Mouse (Mus musculus) gonadal fat pad, adult 2 months (tissue): Measurements from ENCODE around the gene Dpep3. TPM values are rescaled to one million over a fixed set of nuclear protein-coding genes. Genes with fewer than 3 reads are reported as not detected.

Experiments
- DNase-seq: peaks from one replicate; pipeline ENCODE4 v3.0.0-alpha.2; 2012; ENCODE audit warnings: low read depth
- polyA plus RNA-seq: library from polyadenylated mRNA; depleted of rRNA; stranded (reverse); fragments of >200 nt; gene quantifications from 2 replicates; pipeline ENCODE4 v1.2.3, GENCODE M21; 2012; rRNA removed

The Dpep3 gene
- polyA plus RNA-seq, 1 experiment, result 0.92 TPM

DNA sequence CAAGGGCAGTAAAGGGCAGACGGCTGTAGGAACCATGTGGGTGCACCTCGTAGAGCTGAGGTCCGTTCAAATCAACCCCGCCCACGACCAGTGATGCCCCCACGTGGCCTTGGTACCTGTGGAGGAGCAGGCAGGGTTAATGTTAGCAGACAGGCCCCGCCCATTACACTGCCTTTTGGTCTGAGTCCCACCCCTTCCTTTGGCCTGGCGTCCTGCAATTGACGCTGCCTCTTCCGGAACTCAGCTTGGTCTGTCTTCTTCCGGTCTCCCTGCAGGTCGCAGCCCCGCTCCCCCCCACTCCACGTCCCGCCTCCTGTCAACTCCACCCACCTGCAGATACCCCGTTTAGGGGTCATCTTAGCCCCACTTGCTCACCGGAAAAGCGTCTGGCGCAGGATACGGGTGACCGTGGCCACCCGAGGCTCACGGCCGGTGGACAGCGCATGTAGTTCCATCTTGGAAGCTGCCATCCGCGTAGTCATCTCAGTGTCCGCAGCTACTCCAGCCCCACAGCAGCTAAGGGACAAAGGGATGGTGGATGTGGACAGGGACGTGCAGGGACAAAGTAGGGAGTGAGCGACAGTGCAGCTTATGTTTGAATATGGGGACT, 42.3 kb downstream of the Dpep3 start:
- no peak for DNase-seq

DNA sequence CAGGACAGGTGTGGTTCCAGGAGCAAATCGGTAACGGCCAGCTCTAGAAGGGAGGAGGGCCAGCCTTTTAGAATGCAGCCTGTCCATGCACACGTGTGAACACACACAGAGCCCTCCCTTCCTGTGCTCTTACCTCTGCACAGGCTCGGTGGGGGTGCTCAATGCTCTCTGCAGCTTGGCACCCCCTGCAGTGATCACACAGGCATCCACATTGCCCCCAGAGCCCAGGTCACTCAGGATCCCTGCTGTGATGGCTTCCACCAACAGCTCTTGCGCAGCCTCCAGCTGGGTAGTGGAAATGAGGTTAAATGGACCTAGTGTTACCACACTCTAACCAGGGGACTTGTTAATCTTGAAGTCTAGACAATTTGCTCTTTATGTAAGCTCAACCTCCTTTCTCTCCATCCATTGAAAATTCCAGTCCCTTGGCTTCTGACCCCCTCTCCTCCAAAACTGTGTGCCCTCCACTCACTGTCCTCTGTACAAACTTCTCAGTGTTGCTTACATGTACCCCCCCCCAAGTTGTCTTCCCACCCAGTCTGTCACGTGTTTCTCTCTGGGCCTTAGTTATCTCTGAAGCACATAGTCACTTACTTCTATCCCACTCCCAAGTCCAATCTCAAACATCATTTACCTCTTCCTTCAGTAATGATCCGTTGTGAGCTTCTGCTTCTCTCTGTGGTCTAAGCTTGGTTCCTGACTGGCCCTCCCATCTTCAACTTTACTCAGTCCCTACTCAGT, 43.2 kb downstream of the Dpep3 start:
- no peak for DNase-seq

DNA sequence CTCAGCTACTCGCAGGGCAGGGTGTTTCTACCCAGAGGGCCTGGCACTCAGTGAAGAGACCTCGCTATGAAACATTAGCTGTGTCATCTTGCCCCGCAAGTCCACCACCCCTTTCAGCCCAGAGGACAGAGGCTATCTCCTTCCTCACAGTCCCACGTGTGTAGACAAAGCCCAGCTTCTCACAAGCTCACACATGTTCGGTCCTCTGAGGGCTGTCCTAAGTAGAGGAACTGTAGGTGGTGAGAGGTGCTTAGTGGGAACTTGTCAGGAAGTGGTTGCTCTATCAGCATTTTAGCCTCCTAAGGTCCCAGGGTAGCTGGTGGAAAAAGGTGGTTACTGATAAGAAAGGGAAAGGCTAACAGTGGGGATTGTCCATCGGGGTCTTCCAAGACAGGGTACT, 44.1 kb downstream of the Dpep3 start:
- DNase-seq, result no peak

DNA sequence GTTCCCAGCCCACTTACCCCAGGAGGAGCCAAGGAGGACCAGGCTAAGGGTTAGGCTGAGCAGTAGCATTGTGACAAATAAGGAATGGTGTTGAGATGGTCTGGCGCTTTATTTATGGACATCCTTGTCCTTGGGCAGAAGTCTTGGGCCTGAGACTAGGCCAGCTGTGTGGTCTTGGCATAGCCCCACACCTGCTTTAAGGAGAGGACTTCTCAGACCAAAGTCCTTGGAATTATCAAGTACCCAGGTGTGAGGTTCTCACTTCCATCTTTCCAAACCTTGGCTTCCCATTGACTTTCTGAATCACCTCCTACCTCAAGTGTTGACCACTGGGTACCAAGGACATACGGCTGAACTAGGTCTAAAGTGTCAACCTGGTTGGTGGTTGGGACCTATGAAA, 45.5 kb downstream of the Dpep3 start, which contains the start of gene Ctrl:
Gene Ctrl (minus strand): TSS at position 101 of the 400 bp plus-strand sequence.
- DNase-seq, result no peak

DNA sequence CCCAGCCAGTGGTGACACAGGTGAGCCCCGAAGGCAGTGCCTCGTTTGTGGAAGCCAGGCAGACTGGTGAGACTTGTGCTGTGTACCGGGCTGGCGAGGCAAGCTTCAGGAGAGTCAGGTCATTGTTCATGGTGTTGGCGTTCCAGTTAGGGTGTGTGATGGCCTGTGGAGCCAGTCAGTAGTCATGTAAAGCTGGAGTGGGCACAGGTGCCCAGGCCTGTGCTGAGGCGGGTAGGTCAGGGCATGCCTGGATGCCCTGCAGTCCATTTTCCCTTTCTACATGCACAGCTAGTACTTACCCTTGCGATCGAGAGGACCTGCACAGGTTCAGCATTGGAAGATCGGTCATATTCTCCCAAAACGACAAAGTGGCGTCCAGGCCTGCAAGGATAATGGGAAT, 46.7 kb downstream of the Dpep3 start:
- DNase-seq, result no peak

DNA sequence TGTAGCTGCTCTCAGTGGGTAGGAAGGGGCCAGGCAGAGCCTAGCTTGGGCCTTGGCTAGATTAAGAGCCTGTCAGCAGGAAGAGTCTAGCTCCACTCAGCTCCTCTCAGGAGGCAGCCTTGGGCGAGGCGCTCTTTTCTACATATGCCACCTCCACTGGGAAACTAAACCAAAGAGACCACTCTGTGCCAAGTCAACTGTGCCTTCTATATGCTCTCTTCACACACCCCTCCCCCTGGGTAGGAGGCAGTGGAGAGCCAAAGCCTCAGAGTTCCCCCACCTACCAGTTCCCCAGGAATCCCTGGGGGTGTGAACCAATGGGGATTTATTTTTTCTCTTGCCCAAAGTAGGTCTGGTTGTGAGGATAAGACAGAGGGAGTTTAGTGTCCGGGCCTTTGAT, 48.0 kb downstream of the Dpep3 start:
- no peak for DNase-seq

DNA sequence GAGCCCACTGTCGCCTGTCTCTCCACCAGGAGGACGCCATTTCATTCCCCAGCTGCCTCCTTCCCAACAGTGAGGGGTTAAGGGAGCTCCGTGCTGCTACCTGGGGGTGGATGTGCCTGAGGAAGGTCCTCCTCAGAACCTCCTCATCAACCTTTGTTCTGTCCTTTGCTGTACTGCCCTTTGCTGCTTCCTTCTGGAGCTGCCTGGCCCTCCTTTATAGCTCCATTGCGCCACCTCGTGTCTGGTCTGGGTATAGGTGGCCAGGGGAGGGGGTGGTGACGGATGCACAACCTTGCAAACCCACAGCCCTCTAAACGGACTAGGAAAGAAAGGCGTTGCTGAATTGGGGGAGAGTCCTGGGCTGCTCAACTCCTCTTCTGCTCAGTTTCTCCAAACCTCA, 48.6 kb downstream of the Dpep3 start:
- no peak for DNase-seq

DNA sequence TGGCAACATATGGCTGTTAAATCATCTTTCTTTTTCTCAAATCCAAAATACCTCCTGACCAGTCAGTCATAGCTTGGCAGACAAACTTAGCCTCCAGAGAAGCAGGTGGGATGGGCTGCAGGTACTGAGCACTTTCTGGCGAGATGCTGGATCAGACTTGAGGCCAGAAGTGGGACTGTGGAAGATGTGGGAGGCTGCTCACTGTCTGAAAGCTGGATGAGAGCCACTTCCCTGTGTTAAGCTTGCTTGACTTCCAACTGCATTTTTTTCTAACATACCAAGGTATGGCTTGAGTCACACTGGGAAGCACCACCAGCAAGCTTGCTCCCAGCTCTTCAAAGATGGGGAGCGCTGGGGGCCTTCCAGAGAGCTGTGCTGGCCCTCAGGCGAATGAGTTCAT, 54.1 kb downstream of the Dpep3 start:
- DNase-seq, result no peak

Other genes starting within 250 kb of the Dpep3 start
- gene Gfod2, start 220.8 kb downstream of the Dpep3 start, polyA plus RNA-seq, result 5.3 and 6.7 TPM in 2 replicates
- gene Ranbp10, start 152.1 kb downstream of the Dpep3 start, polyA plus RNA-seq, result 20.0 and 20.4 TPM in 2 replicates
- 1.1 and 1.2 TPM in 2 replicates for gene Tsnaxip1, start 151.7 kb downstream of the Dpep3 start, polyA plus RNA-seq
- 18.9 and 23.0 TPM in 2 replicates for gene Cenpt, start 126.2 kb downstream of the Dpep3 start, polyA plus RNA-seq
- 44.3 and 46.8 TPM in 2 replicates for gene Thap11, start 124.3 kb downstream of the Dpep3 start, polyA plus RNA-seq
- 23.5 and 25.7 TPM in 2 replicates for gene Nutf2, start 118.8 kb downstream of the Dpep3 start, polyA plus RNA-seq
- 54.3 and 63.5 TPM in 2 replicates for gene Edc4, start 98.5 kb downstream of the Dpep3 start, polyA plus RNA-seq
- gene Nrn1l, start 85.9 kb downstream of the Dpep3 start, polyA plus RNA-seq, result 1.4 and 1.7 TPM in 2 replicates
- gene Pskh1, start 79.0 kb downstream of the Dpep3 start, polyA plus RNA-seq, result 47.8 and 51.9 TPM in 2 replicates
- 1.5 and 7.4 TPM in 2 replicates for gene Ctrl, start 45.6 kb downstream of the Dpep3 start, polyA plus RNA-seq
- gene Psmb10, start 41.0 kb downstream of the Dpep3 start, polyA plus RNA-seq, result 69.8 and 91.4 TPM in 2 replicates
- 2.3 and 2.6 TPM in 2 replicates for gene Lcat, start 36.0 kb downstream of the Dpep3 start, polyA plus RNA-seq
- gene Slc12a4, start 13.3 kb downstream of the Dpep3 start, polyA plus RNA-seq, result 46.8 and 56.3 TPM in 2 replicates
- gene Dus2, start 11.9 kb upstream of the Dpep3 start, polyA plus RNA-seq, result 14.5 and 14.6 TPM in 2 replicates
- gene Dpep2nb, start 26.5 kb upstream of the Dpep3 start, polyA plus RNA-seq, result not detected in 2 replicates
- 8.9 and 9.9 TPM in 2 replicates for gene Ddx28, start 32.5 kb upstream of the Dpep3 start, polyA plus RNA-seq
- gene Nfatc3, start 79.4 kb upstream of the Dpep3 start, polyA plus RNA-seq, result 23.5 and 26.6 TPM in 2 replicates
- 59.5 and 80.6 TPM in 2 replicates for gene Esrp2, start 157.5 kb upstream of the Dpep3 start, polyA plus RNA-seq
- gene Pla2g15, start 171.0 kb upstream of the Dpep3 start, polyA plus RNA-seq, result 21.4 and 23.4 TPM in 2 replicates
- gene Slc7a6, start 189.4 kb upstream of the Dpep3 start, polyA plus RNA-seq, result 18.3 and 24.9 TPM in 2 replicates
- gene Slc7a6os, start 231.5 kb upstream of the Dpep3 start, polyA plus RNA-seq, result 12.0 and 14.8 TPM in 2 replicates
- 27.2 and 34.0 TPM in 2 replicates for gene Prmt7, start 231.5 kb upstream of the Dpep3 start, polyA plus RNA-seq